Comparison of ENCODE assay signal across 8 mouse cellular contexts in the genomic region with DNA sequence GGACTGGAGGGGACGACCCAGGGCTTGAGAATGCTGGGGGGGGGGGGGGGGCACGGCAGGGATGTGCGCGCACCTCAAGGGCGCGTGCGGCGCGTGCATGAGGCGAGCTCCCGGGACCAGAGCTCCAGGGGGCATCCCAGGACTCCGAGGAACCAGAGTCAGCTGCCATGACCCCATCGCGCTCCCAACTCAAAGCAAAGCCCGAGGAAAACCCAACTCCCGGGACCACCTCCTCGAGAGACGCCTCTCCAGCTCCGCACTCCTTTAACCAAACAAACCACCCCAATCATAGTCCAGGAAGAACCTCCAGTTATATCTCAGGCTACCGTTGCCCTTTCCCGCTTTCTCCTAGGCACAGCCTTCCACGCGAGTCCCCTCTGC. TPM values are rescaled to one million over a fixed set of nuclear protein-coding genes. Genes with fewer than 3 reads are reported as not detected.
DNase-seq lines count a peak whose midpoint lies in the region; ATAC-seq lines count a peak whose summit lies in the region.

No protein-coding gene starts in this region.

- H3K27ac ChIP-seq in heart, embryonic 16.5 days (ENCODE audit: low read length), result no peak overlapping the region
- peak overlapping the region; percentile 87 for H3K27ac ChIP-seq in midbrain, embryonic 10.5 days (replicated peaks)

- peak; percentile 13 for DNase-seq in right cerebral cortex, adult 18-20 months
- DNase-seq in right cerebral cortex, postnatal 25 days, result no peak
- peak; percentile 17 for DNase-seq in embryo, embryonic 11.5 days (ENCODE audit: low read depth, low spot score)
- DNase-seq in kidney, postnatal 36 days, result peak; percentile 47 to 63
- DNase-seq in midbrain, embryonic 10.5 days (ENCODE audit: low spot score), result peak; percentile 67
- peak; percentile 3 for DNase-seq in yolk sac, embryonic 10.5 days (ENCODE audit: low spot score)
- no peak for DNase-seq in MN1 (ENCODE audit: low spot score)

- H3K9me3 ChIP-seq in heart, embryonic 16.5 days (replicated peaks; ENCODE audit: control insufficient read depth, low read length), result no peaks in the 10 kb centered on the region
- H3K9me3 ChIP-seq in midbrain, embryonic 10.5 days (replicated peaks), result no peaks in the 10 kb centered on the region

- peak overlapping the region; percentile 80 for H3K9ac ChIP-seq in heart, embryonic 16.5 days (ENCODE audit: low read length)

- H3K4me2 ChIP-seq in heart, embryonic 16.5 days (ENCODE audit: low read depth, low read length), result peak overlapping the region; percentile 96

- 0% methylated on average over 20 of the region's 23 CpGs for WGBS in heart, embryonic 16.5 days
- whole genome bisulfite sequencing in midbrain, embryonic 10.5 days, result 0% methylated on average over 17 of the region's 23 CpGs

- H3K4me1 ChIP-seq in heart, embryonic 16.5 days (ENCODE audit: control insufficient read depth, insufficient read depth, low read length), result peaks cover 2% of the 10 kb centered on the region; the same call in 1 of the 2 replicates
- peaks cover 22% of the 10 kb centered on the region for H3K4me1 ChIP-seq in midbrain, embryonic 10.5 days

- no peaks in the 10 kb centered on the region for H3K36me3 ChIP-seq in heart, embryonic 16.5 days (ENCODE audit: control insufficient read depth, insufficient read depth)
- no peaks in the 10 kb centered on the region for H3K36me3 ChIP-seq in midbrain, embryonic 10.5 days

- no peaks in the 10 kb centered on the region; the same call in 1 of the 2 replicates for H3K27me3 ChIP-seq in heart, embryonic 16.5 days (ENCODE audit: control insufficient read depth, insufficient read depth, low read length)
- H3K27me3 ChIP-seq in midbrain, embryonic 10.5 days (ENCODE audit: low read depth, poor library complexity, severe bottlenecking), result peaks cover 38% of the 10 kb centered on the region

- peak; percentile 46; the same call in 1 of the 2 replicates for ATAC-seq in heart, embryonic 16.5 days (replicated peaks; ENCODE audit: extremely low read depth, insufficient read depth, low FRiP score)

- peak overlapping the region; percentile 88 for H3K4me3 ChIP-seq in heart, embryonic 16.5 days (ENCODE audit: low read length)
- H3K4me3 ChIP-seq in midbrain, embryonic 10.5 days, result peak overlapping the region; percentile 79

RNA-seq across cellular contexts. Expression of a gene that starts 0.6 kb away (rescaled TPM):
- polyA plus RNA-seq in heart, embryonic 16.5 days (2015; fragmentation: Nextera tagmentation; extraction: Ambion mirVana), result 0.24 and 0.45 TPM in 2 replicates
- 1.4 and 1.7 TPM in 2 replicates for polyA plus RNA-seq in midbrain, embryonic 10.5 days (2016; fragmentation: Nextera tagmentation; extraction: Ambion mirVana)

Comparison
In these comparisons a context has a peak if more than half of its experiments do, and no peak if none do; other contexts are left out.
1. DNase-seq: peak in right cerebral cortex, adult 18-20 months (single experiment), embryo, embryonic 11.5 days (single experiment), kidney, postnatal 36 days (2 of 2), midbrain, embryonic 10.5 days (single experiment) and yolk sac, embryonic 10.5 days (single experiment); none in right cerebral cortex, postnatal 25 days (single experiment) and MN1 (single experiment).